Mouse (Mus musculus) frontal cortex, adult 2 months (tissue): ENCODE results near the gene Ctbp1. TPM values are rescaled to one million over a fixed set of nuclear protein-coding genes. Genes with fewer than 3 reads are reported as not detected.

Experiments used
- DNase-seq, 2 experiments: peaks; one replicate each; pipeline ENCODE4 v3.0.0; 2022; ENCODE audit warnings: low spot score in 1 of 2; ENCODE audit errors: extremely low spot score in 1 of 2
- polyA plus RNA-seq: library from polyadenylated mRNA; depleted of rRNA; stranded (reverse); fragments of >200 nt; gene quantifications from 2 replicates; pipeline ENCODE4 v1.2.3, GENCODE M21; 2012

Gene Ctbp1
- polyA plus RNA-seq, 1 experiment: 263 TPM

- peak in 1 of 2 experiments; percentile 60 for DNase-seq
Measured at GRCm38 (mm10) chr5:33245701-33246100, 29.1 kb downstream of the Ctbp1 start.

- DNase-seq: no peak
Measured at GRCm38 (mm10) chr5:33244377-33244920, 30.3 kb downstream of the Ctbp1 start.

- no peak for DNase-seq
Measured at GRCm38 (mm10) chr5:33239934-33240333, 34.9 kb downstream of the Ctbp1 start.

- no peak for DNase-seq
Measured at GRCm38 (mm10) chr5:33239111-33239714, 35.6 kb downstream of the Ctbp1 start.

GRCm38 (mm10) chr5:33238256-33238645, 36.5 kb downstream of the Ctbp1 start:
- DNase-seq: no peak

GRCm38 (mm10) chr5:33237600-33238255, 37.1 kb downstream of the Ctbp1 start:
- no peak for DNase-seq

- DNase-seq: no peak
Measured at GRCm38 (mm10) chr5:33234391-33235031, 40.3 kb downstream of the Ctbp1 start.

- no peak for DNase-seq
Measured at GRCm38 (mm10) chr5:33232791-33233190, 42.0 kb downstream of the Ctbp1 start.

GRCm38 (mm10) chr5:33230285-33230684, 44.5 kb downstream of the Ctbp1 start:
- DNase-seq: no peak

GRCm38 (mm10) chr5:33228428-33228827, 46.4 kb downstream of the Ctbp1 start:
- DNase-seq: peak; percentile 26 to 71

- DNase-seq: no peak
Measured at GRCm38 (mm10) chr5:33225673-33226072, 49.1 kb downstream of the Ctbp1 start.

- no peak for DNase-seq
Measured at GRCm38 (mm10) chr5:33224491-33224890, 50.3 kb downstream of the Ctbp1 start.

- DNase-seq: no peak
Measured at GRCm38 (mm10) chr5:33222841-33223744, 51.7 kb downstream of the Ctbp1 start.

GRCm38 (mm10) chr5:33222389-33222788, 52.4 kb downstream of the Ctbp1 start:
- DNase-seq: no peak

GRCm38 (mm10) chr5:33220350-33221044, 54.3 kb downstream of the Ctbp1 start:
- DNase-seq: peak; percentile 54 to 83

GRCm38 (mm10) chr5:33219831-33220230, 55.0 kb downstream of the Ctbp1 start:
- DNase-seq: no peak

GRCm38 (mm10) chr5:33218746-33219449, 55.9 kb downstream of the Ctbp1 start:
- DNase-seq: peak in 1 of 2 experiments; percentile 32

GRCm38 (mm10) chr5:33218081-33218480, 56.7 kb downstream of the Ctbp1 start, which contains the start of gene Spon2:
TSS of gene Spon2 (minus strand) at chr5:33218455.
- DNase-seq: no peak

GRCm38 (mm10) chr5:33217663-33218062, 57.1 kb downstream of the Ctbp1 start:
- no peak for DNase-seq
